Mouse (Mus musculus) brain, embryonic 14.5 days (tissue): ENCODE measurements at regions not wholly inside any gene's neighbourhood (a gene's known extent, or its start where the extent isn't known, plus 50 kb on each side); places are given as distances from the start of the nearest gene placed in this dataset.

Experiments used
- CTCF ChIP-seq: fragments of 200-500 bp; IDR thresholded peaks from 2 replicates; pipeline ENCODE4 v1.5.1; 2012; ENCODE audit warnings: inconsistent platforms, mild to moderate bottlenecking, moderate library complexity, borderline replicate concordance; ENCODE audit not compliant: insufficient read depth, insufficient read length; ENCODE audit errors: extremely low read depth
- POLR2A ChIP-seq: fragments of 200-500 bp; IDR thresholded peaks from 2 replicates; pipeline ENCODE4 v1.6.1; 2012; ENCODE audit warnings: mild to moderate bottlenecking, inconsistent platforms, borderline replicate concordance; ENCODE audit not compliant: poor library complexity, insufficient read depth, insufficient read length, severe bottlenecking; ENCODE audit errors: extremely low read depth

- TF ChIP-seq POLR2A (no peak), CTCF (no peak)
Observed at GRCm38 (mm10) chr1:114849671-114850070, 834.9 kb upstream of the Cntnap5a start.
